Mouse (Mus musculus) embryo, embryonic 10.5 days (tissue): ENCODE data around the gene Banp.

Experiments
- DNase-seq: peaks from one replicate; pipeline ENCODE4 v3.0.0-alpha.2; 2015; ENCODE audit warnings: low spot score

Banp gene

GRCm38 (mm10) chr8:121927316-121927715 is 22.2 kb upstream of the Banp start:
- peak; percentile 78 for DNase-seq

- no peak for DNase-seq
Observed at GRCm38 (mm10) chr8:121930047-121930446, 19.5 kb upstream of the Banp start.

GRCm38 (mm10) chr8:121931571-121931970 is 18.0 kb upstream of the Banp start:
- no peak for DNase-seq

GRCm38 (mm10) chr8:121932026-121932667 is 17.4 kb upstream of the Banp start:
- DNase-seq, result no peak

GRCm38 (mm10) chr8:121932668-121933520 is 16.7 kb upstream of the Banp start:
- DNase-seq, result no peak

GRCm38 (mm10) chr8:121934506-121934905 is 15.0 kb upstream of the Banp start:
- peak; percentile 76 for DNase-seq

- no peak for DNase-seq
Observed at GRCm38 (mm10) chr8:121934923-121935322, 14.6 kb upstream of the Banp start.

- DNase-seq, result peak; percentile 50
Observed at GRCm38 (mm10) chr8:121935341-121936294, 13.9 kb upstream of the Banp start.

- DNase-seq, result no peak
Observed at GRCm38 (mm10) chr8:121936391-121936790, 13.2 kb upstream of the Banp start.

GRCm38 (mm10) chr8:121938732-121939131 is 10.8 kb upstream of the Banp start:
- no peak for DNase-seq

GRCm38 (mm10) chr8:121943057-121943540 is 6.5 kb upstream of the Banp start:
- no peak for DNase-seq

- DNase-seq, result no peak
Observed at GRCm38 (mm10) chr8:121943716-121944115, 5.8 kb upstream of the Banp start.

- no peak for DNase-seq
Observed at GRCm38 (mm10) chr8:121944831-121945230, 4.7 kb upstream of the Banp start, which contains the start of gene Car5a. Gene Car5a, minus strand, starts transcription at chr8:121944904.

GRCm38 (mm10) chr8:121946351-121946750 is 3.2 kb upstream of the Banp start:
- no peak for DNase-seq

- DNase-seq, result no peak
Observed at GRCm38 (mm10) chr8:121947047-121947752, 2.4 kb upstream of the Banp start.

GRCm38 (mm10) chr8:121947753-121948141 is 1.8 kb upstream of the Banp start:
- DNase-seq, result peak; percentile 96

- no peak for DNase-seq
Observed at GRCm38 (mm10) chr8:121948321-121949145, 1.0 kb upstream of the Banp start.

- peak; percentile 99 for DNase-seq
Observed at GRCm38 (mm10) chr8:121949941-121950748, 595 bp downstream of the Banp start.
